Mouse (Mus musculus): ENCODE data around the gene Lemd1. TPM values are rescaled to one million over a fixed set of nuclear protein-coding genes. Genes with fewer than 3 reads are reported as not detected.

The Lemd1 gene
- polyA plus RNA-seq, 1 experiment from 2014 or later = not detected

GRCm38 (mm10) chr1:132205958-132206357, 14.7 kb downstream of the Lemd1 start:
- Histone ChIP-seq H3K27ac (no peak overlapping the region), H3K36me3 (no peaks in the 10 kb centered on the region), H3K4me2 (no peak overlapping the region), H3K9me3 (replicated peaks) (no peaks in the 10 kb centered on the region), H3K4me1 (replicated peaks) (0 out of 2 replicates have a peak, but pooled peaks cover 2% of the 10 kb centered on the region), H3K4me3 (no peak overlapping the region), H3K9ac (no peak overlapping the region), H3K27me3 (peaks cover 43% of the 10 kb centered on the region)
- WGBS = 47% methylated on average over 5 of the region's 5 CpGs
- ATAC-seq (replicated peaks; ENCODE audit: insufficient number of reproducible peaks, insufficient read depth, low FRiP score, low read depth) = no peak

- ATAC-seq (replicated peaks; ENCODE audit: insufficient number of reproducible peaks, insufficient read depth, low FRiP score, low read depth) = no peak
- WGBS = 53% methylated on average over 3 of the region's 3 CpGs
- no peak overlapping the region for H3K9ac ChIP-seq
Measured at GRCm38 (mm10) chr1:132206828-132207227, 15.6 kb downstream of the Lemd1 start.

GRCm38 (mm10) chr1:132208154-132208553, 16.9 kb downstream of the Lemd1 start:
- no peak overlapping the region for H3K27ac ChIP-seq
- no peak for ATAC-seq (replicated peaks; ENCODE audit: insufficient number of reproducible peaks, insufficient read depth, low FRiP score, low read depth)
- peaks cover 9% of the 10 kb centered on the region for H3K4me1 ChIP-seq (replicated peaks)
- H3K36me3 ChIP-seq = no peaks in the 10 kb centered on the region
- H3K27me3 ChIP-seq = peaks cover 48% of the 10 kb centered on the region
- H3K4me2 ChIP-seq = no peak overlapping the region
- WGBS = 3% methylated on average over 4 of the region's 4 CpGs
- no peak overlapping the region for H3K4me3 ChIP-seq
- no peaks in the 10 kb centered on the region for H3K9me3 ChIP-seq (replicated peaks)
- H3K9ac ChIP-seq = no peak overlapping the region

More at GRCm38 (mm10) chr1:132206828-132207227, 15.6 kb downstream of the Lemd1 start:
- Histone ChIP-seq H3K9me3 (replicated peaks) (no peaks in the 10 kb centered on the region), H3K36me3 (no peaks in the 10 kb centered on the region), H3K4me1 (replicated peaks) (peaks cover 3% of the 10 kb centered on the region), H3K27ac (no peak overlapping the region), H3K27me3 (peaks cover 43% of the 10 kb centered on the region), H3K4me2 (no peak overlapping the region), H3K4me3 (no peak overlapping the region)

- peaks cover 49% of the 10 kb centered on the region for H3K27me3 ChIP-seq
Measured at GRCm38 (mm10) chr1:132209400-132209799, 18.2 kb downstream of the Lemd1 start.

GRCm38 (mm10) chr1:132210922-132211321, 19.7 kb downstream of the Lemd1 start:
- WGBS = 23% methylated on average over 7 of the region's 7 CpGs
- H3K9ac ChIP-seq = no peak overlapping the region

More at GRCm38 (mm10) chr1:132209400-132209799, 18.2 kb downstream of the Lemd1 start:
- 73% methylated on average over 10 of the region's 10 CpGs for WGBS
- Histone ChIP-seq H3K9ac (no peak overlapping the region), H3K27ac (no peak overlapping the region), H3K4me1 (replicated peaks) (peaks cover 9% of the 10 kb centered on the region), H3K4me3 (no peak overlapping the region), H3K36me3 (no peaks in the 10 kb centered on the region), H3K9me3 (replicated peaks) (no peaks in the 10 kb centered on the region), H3K4me2 (no peak overlapping the region)
- no peak for ATAC-seq (replicated peaks; ENCODE audit: insufficient number of reproducible peaks, insufficient read depth, low FRiP score, low read depth)

GRCm38 (mm10) chr1:132211672-132212071, 20.4 kb downstream of the Lemd1 start:
- no peaks in the 10 kb centered on the region for H3K36me3 ChIP-seq
- 33% methylated on average over 12 of the region's 12 CpGs for WGBS
- H3K4me1 ChIP-seq (replicated peaks) = peaks cover 9% of the 10 kb centered on the region
- H3K9ac ChIP-seq = no peak overlapping the region
- peaks cover 44% of the 10 kb centered on the region for H3K27me3 ChIP-seq
- H3K4me3 ChIP-seq = peak overlapping the region; percentile 39; the same call in 1 of the 2 replicates
- peak overlapping the region; percentile 54 for H3K4me2 ChIP-seq
- H3K27ac ChIP-seq = no peak overlapping the region
- H3K9me3 ChIP-seq (replicated peaks) = no peaks in the 10 kb centered on the region
- ATAC-seq (replicated peaks; ENCODE audit: insufficient number of reproducible peaks, insufficient read depth, low FRiP score, low read depth) = no peak

More at GRCm38 (mm10) chr1:132210922-132211321, 19.7 kb downstream of the Lemd1 start:
- Histone ChIP-seq H3K9me3 (replicated peaks) (no peaks in the 10 kb centered on the region), H3K4me1 (replicated peaks) (peaks cover 9% of the 10 kb centered on the region), H3K4me2 (no peak overlapping the region), H3K36me3 (no peaks in the 10 kb centered on the region), H3K27ac (no peak overlapping the region), H3K4me3 (no peak overlapping the region), H3K27me3 (peaks cover 44% of the 10 kb centered on the region)
- no peak for ATAC-seq (replicated peaks; ENCODE audit: insufficient number of reproducible peaks, insufficient read depth, low FRiP score, low read depth)

GRCm38 (mm10) chr1:132212218-132212617, 21.0 kb downstream of the Lemd1 start:
- H3K9ac ChIP-seq = no peak overlapping the region
- H3K36me3 ChIP-seq = no peaks in the 10 kb centered on the region
- 6% methylated on average over 20 of the region's 20 CpGs for WGBS
- peak overlapping the region; percentile 39 for H3K4me3 ChIP-seq
- ATAC-seq (replicated peaks; ENCODE audit: insufficient number of reproducible peaks, insufficient read depth, low FRiP score, low read depth) = no peak
- peak overlapping the region; percentile 54 for H3K4me2 ChIP-seq
- H3K4me1 ChIP-seq (replicated peaks) = peaks cover 9% of the 10 kb centered on the region
- H3K9me3 ChIP-seq (replicated peaks) = no peaks in the 10 kb centered on the region
- peaks cover 44% of the 10 kb centered on the region for H3K27me3 ChIP-seq
- no peak overlapping the region for H3K27ac ChIP-seq

GRCm38 (mm10) chr1:132213076-132213475, 21.8 kb downstream of the Lemd1 start:
- WGBS = 54% methylated on average over 6 of the region's 6 CpGs
- Histone ChIP-seq H3K4me2 (no peak overlapping the region), H3K9ac (no peak overlapping the region), H3K4me3 (no peak overlapping the region), H3K27ac (no peak overlapping the region), H3K9me3 (replicated peaks) (no peaks in the 10 kb centered on the region), H3K4me1 (replicated peaks) (peaks cover 9% of the 10 kb centered on the region), H3K36me3 (no peaks in the 10 kb centered on the region), H3K27me3 (peaks cover 44% of the 10 kb centered on the region)
- ATAC-seq (replicated peaks; ENCODE audit: insufficient number of reproducible peaks, insufficient read depth, low FRiP score, low read depth) = no peak

- Histone ChIP-seq H3K4me1 (replicated peaks) (peaks cover 7% of the 10 kb centered on the region), H3K4me3 (no peak overlapping the region), H3K4me2 (no peak overlapping the region), H3K36me3 (no peaks in the 10 kb centered on the region), H3K9me3 (replicated peaks) (no peaks in the 10 kb centered on the region), H3K9ac (no peak overlapping the region), H3K27ac (no peak overlapping the region), H3K27me3 (peaks cover 31% of the 10 kb centered on the region)
- 48% methylated on average over 3 of the region's 3 CpGs for WGBS
- no peak for ATAC-seq (replicated peaks; ENCODE audit: insufficient number of reproducible peaks, insufficient read depth, low FRiP score, low read depth)
Measured at GRCm38 (mm10) chr1:132216276-132216675, 25.0 kb downstream of the Lemd1 start.

- Histone ChIP-seq H3K27ac (no peak overlapping the region), H3K9me3 (replicated peaks) (no peaks in the 10 kb centered on the region), H3K4me1 (replicated peaks) (no peaks in the 10 kb centered on the region), H3K4me2 (no peak overlapping the region), H3K4me3 (no peak overlapping the region), H3K27me3 (peaks cover 21% of the 10 kb centered on the region), H3K9ac (no peak overlapping the region), H3K36me3 (no peaks in the 10 kb centered on the region)
- no peak for ATAC-seq (replicated peaks; ENCODE audit: insufficient number of reproducible peaks, insufficient read depth, low FRiP score, low read depth)
- WGBS = 33% methylated on average over 2 of the region's 2 CpGs
Measured at GRCm38 (mm10) chr1:132221627-132222026, 30.4 kb downstream of the Lemd1 start.

GRCm38 (mm10) chr1:132222166-132222565, 30.9 kb downstream of the Lemd1 start:
- Histone ChIP-seq H3K4me2 (no peak overlapping the region), H3K9ac (no peak overlapping the region), H3K27me3 (peaks cover 21% of the 10 kb centered on the region), H3K9me3 (replicated peaks) (no peaks in the 10 kb centered on the region), H3K4me3 (no peak overlapping the region), H3K36me3 (no peaks in the 10 kb centered on the region), H3K27ac (no peak overlapping the region), H3K4me1 (replicated peaks) (no peaks in the 10 kb centered on the region)
- 46% methylated on average over 6 of the region's 6 CpGs for WGBS
- no peak for ATAC-seq (replicated peaks; ENCODE audit: insufficient number of reproducible peaks, insufficient read depth, low FRiP score, low read depth)

GRCm38 (mm10) chr1:132226297-132227080, 35.3 kb downstream of the Lemd1 start:
- H3K27ac ChIP-seq = no peak overlapping the region
- H3K27me3 ChIP-seq = peaks cover 7% of the 10 kb centered on the region
- H3K4me3 ChIP-seq = no peak overlapping the region
- no peaks in the 10 kb centered on the region for H3K9me3 ChIP-seq (replicated peaks)
- ATAC-seq (replicated peaks; ENCODE audit: insufficient number of reproducible peaks, insufficient read depth, low FRiP score, low read depth) = no peak
- no peaks in the 10 kb centered on the region for H3K4me1 ChIP-seq (replicated peaks)
- H3K36me3 ChIP-seq = no peaks in the 10 kb centered on the region
- H3K9ac ChIP-seq = no peak overlapping the region
- H3K4me2 ChIP-seq = no peak overlapping the region
- 76% methylated on average over 11 of the region's 13 CpGs for WGBS
